Mouse (Mus musculus) MEL-GATA-1-ER (cell line): ENCODE data around the gene Tns2.
"Not testable (repeated sequence)": the region's sequence is repeated elsewhere in the genome, so short reads cannot be mapped to it uniquely, and the experiment has no call there.

ENCODE experiments used
- DNase-seq: peaks from one replicate; pipeline ENCODE4 v3.0.0-alpha.2; 2012; ENCODE audit warnings: low read depth; ENCODE audit errors: extremely low read depth

Gene Tns2

GRCm38 (mm10) chr15:102136129-102136758, 36.0 kb downstream of the Tns2 start, which contains the start of gene Spryd3:
Gene Spryd3 (minus strand): TSS chr15:102136234.
- DNase-seq: peak; percentile 90

- no peak for DNase-seq
Measured at GRCm38 (mm10) chr15:102141120-102141519, 40.9 kb downstream of the Tns2 start.

GRCm38 (mm10) chr15:102142914-102143912, 43.0 kb downstream of the Tns2 start:
- no peak for DNase-seq

GRCm38 (mm10) chr15:102144274-102144711, 44.1 kb downstream of the Tns2 start, which contains the start of gene Igfbp6:
Gene Igfbp6 (plus strand): TSS chr15:102144362.
- DNase-seq: no peak

GRCm38 (mm10) chr15:102144726-102145125, 44.5 kb downstream of the Tns2 start:
- no peak for DNase-seq

- DNase-seq: no peak
Measured at GRCm38 (mm10) chr15:102145330-102145729, 45.1 kb downstream of the Tns2 start.

GRCm38 (mm10) chr15:102146089-102146488, 45.9 kb downstream of the Tns2 start:
- no peak for DNase-seq

GRCm38 (mm10) chr15:102146882-102147281, 46.7 kb downstream of the Tns2 start:
- peak; percentile 76 for DNase-seq

GRCm38 (mm10) chr15:102147674-102148402, 47.6 kb downstream of the Tns2 start:
- DNase-seq: no peak

- DNase-seq: no peak
Measured at GRCm38 (mm10) chr15:102149561-102149960, 49.3 kb downstream of the Tns2 start.

GRCm38 (mm10) chr15:102150301-102151135, 50.3 kb downstream of the Tns2 start, which contains the start of gene Soat2:
Gene Soat2 (plus strand): TSS chr15:102150526.
- peak; percentile 89 for DNase-seq

- DNase-seq: no peak
Measured at GRCm38 (mm10) chr15:102152646-102153045, 52.4 kb downstream of the Tns2 start.

GRCm38 (mm10) chr15:102155006-102155405, 54.8 kb downstream of the Tns2 start:
- DNase-seq: not testable (repeated sequence)

- DNase-seq: no peak
Measured at GRCm38 (mm10) chr15:102156836-102157235, 56.6 kb downstream of the Tns2 start.

GRCm38 (mm10) chr15:102160415-102161060, 60.3 kb downstream of the Tns2 start:
- DNase-seq: no peak

- DNase-seq: no peak
Measured at GRCm38 (mm10) chr15:102163900-102164693, 63.9 kb downstream of the Tns2 start.

- no peak for DNase-seq
Measured at GRCm38 (mm10) chr15:102165468-102166100, 65.4 kb downstream of the Tns2 start.
